Mouse (Mus musculus): ENCODE results near the gene Gna11. TPM values are rescaled to one million over a fixed set of nuclear protein-coding genes. Genes with fewer than 3 reads are reported as not detected.

Gene Gna11
- polyA plus RNA-seq, 1 experiment from 2014 or later, result 28.3 TPM

- ATAC-seq, result no peak
- H3K27me3 ChIP-seq (replicated peaks), result no peaks in the 10 kb centered on the region
- H3K4me2 ChIP-seq, result no peak overlapping the region
- H3K36me3 ChIP-seq, result peaks cover 77% of the 10 kb centered on the region
- no peak overlapping the region for H3K9ac ChIP-seq
- no peak overlapping the region for H3K4me3 ChIP-seq
- H3K4me1 ChIP-seq, result peaks cover 60% of the 10 kb centered on the region
- no peak overlapping the region for H3K27ac ChIP-seq
- H3K9me3 ChIP-seq (replicated peaks), result no peaks in the 10 kb centered on the region
- 67% methylated on average over 2 of the region's 2 CpGs for WGBS (ENCODE audit: insufficient replicate concordance)
Measured at GRCm38 (mm10) chr10:81537429-81537828, 7.6 kb downstream of the Gna11 start.

GRCm38 (mm10) chr10:81536734-81537133 is 8.3 kb downstream of the Gna11 start:
- 60% methylated on average over 6 of the region's 6 CpGs for WGBS (ENCODE audit: insufficient replicate concordance)
- peaks cover 78% of the 10 kb centered on the region for H3K36me3 ChIP-seq

GRCm38 (mm10) chr10:81534826-81535225 is 10.2 kb downstream of the Gna11 start:
- Histone ChIP-seq H3K9ac (no peak overlapping the region), H3K27ac (no peak overlapping the region), H3K4me3 (no peak overlapping the region), H3K9me3 (replicated peaks) (no peaks in the 10 kb centered on the region), H3K4me2 (no peak overlapping the region), H3K27me3 (replicated peaks) (no peaks in the 10 kb centered on the region), H3K36me3 (peaks cover 88% of the 10 kb centered on the region), H3K4me1 (peaks cover 36% of the 10 kb centered on the region)
- 74% methylated on average over 16 of the region's 16 CpGs for WGBS (ENCODE audit: insufficient replicate concordance)
- ATAC-seq, result no peak

More at GRCm38 (mm10) chr10:81536734-81537133, 8.3 kb downstream of the Gna11 start:
- H3K27ac ChIP-seq, result no peak overlapping the region
- H3K27me3 ChIP-seq (replicated peaks), result no peaks in the 10 kb centered on the region
- no peak overlapping the region for H3K9ac ChIP-seq
- H3K4me2 ChIP-seq, result no peak overlapping the region
- H3K9me3 ChIP-seq (replicated peaks), result no peaks in the 10 kb centered on the region
- H3K4me3 ChIP-seq, result no peak overlapping the region
- peaks cover 53% of the 10 kb centered on the region for H3K4me1 ChIP-seq
- no peak for ATAC-seq

- Histone ChIP-seq H3K9ac (no peak overlapping the region), H3K4me3 (no peak overlapping the region), H3K36me3 (peaks cover 33% of the 10 kb centered on the region), H3K27ac (no peak overlapping the region), H3K9me3 (replicated peaks) (no peaks in the 10 kb centered on the region), H3K27me3 (replicated peaks) (no peaks in the 10 kb centered on the region), H3K4me2 (no peak overlapping the region), H3K4me1 (peaks cover 39% of the 10 kb centered on the region)
- 8% methylated on average over 14 of the region's 14 CpGs for WGBS (ENCODE audit: insufficient replicate concordance)
- 0 out of 2 replicates have a peak, but pooled peaks have one; percentile 1 for ATAC-seq
Measured at GRCm38 (mm10) chr10:81526779-81527178, 18.2 kb downstream of the Gna11 start.

- no peaks in the 10 kb centered on the region for H3K9me3 ChIP-seq (replicated peaks)
- H3K4me3 ChIP-seq, result peak overlapping the region; percentile 18; the same call in 1 of the 2 replicates
- H3K4me1 ChIP-seq, result peaks cover 44% of the 10 kb centered on the region
- peak overlapping the region; percentile 71 for H3K9ac ChIP-seq
- H3K36me3 ChIP-seq, result peaks cover 16% of the 10 kb centered on the region
- no peaks in the 10 kb centered on the region for H3K27me3 ChIP-seq (replicated peaks)
- H3K4me2 ChIP-seq, result peak overlapping the region; percentile 75
- ATAC-seq, result peak; percentile 73
- 11% methylated on average over 12 of the region's 13 CpGs for WGBS (ENCODE audit: insufficient replicate concordance)
- H3K27ac ChIP-seq, result peak overlapping the region; percentile 81
Measured at GRCm38 (mm10) chr10:81525017-81525694, 19.8 kb downstream of the Gna11 start.

GRCm38 (mm10) chr10:81524051-81524605 is 20.9 kb downstream of the Gna11 start, which contains the start of gene Gna15:
Gene Gna15, minus strand, starts transcription at chr10:81524225.
- Histone ChIP-seq H3K4me2 (peak within 1 kb of the TSS; percentile 75), H3K4me3 (peak within 1 kb of the TSS; percentile 51), H3K27ac (peak within 1 kb of the TSS; percentile 81), H3K9ac (peak within 1 kb of the TSS; percentile 71), H3K9me3 (replicated peaks) (no peaks in the 10 kb centered on the region), H3K36me3 (peaks cover 6% of the 10 kb centered on the region), H3K4me1 (peaks cover 54% of the 10 kb centered on the region), H3K27me3 (replicated peaks) (no peaks in the 10 kb centered on the region)
- ATAC-seq, result peak; percentile 57
- WGBS (ENCODE audit: insufficient replicate concordance), result 5% methylated on average over 9 of the region's 9 CpGs

GRCm38 (mm10) chr10:81523570-81523969 is 21.4 kb downstream of the Gna11 start:
- Histone ChIP-seq H3K4me3 (peak overlapping the region; percentile 51), H3K9me3 (replicated peaks) (no peaks in the 10 kb centered on the region), H3K4me1 (peaks cover 59% of the 10 kb centered on the region), H3K27ac (peak overlapping the region; percentile 81), H3K4me2 (peak overlapping the region; percentile 75), H3K36me3 (0 out of 2 replicates have a peak, but pooled peaks cover 3% of the 10 kb centered on the region), H3K27me3 (replicated peaks) (no peaks in the 10 kb centered on the region), H3K9ac (peak overlapping the region; percentile 71)
- WGBS (ENCODE audit: insufficient replicate concordance), result 5% methylated on average over 19 of the region's 19 CpGs
- no peak for ATAC-seq

GRCm38 (mm10) chr10:81523142-81523541 is 21.8 kb downstream of the Gna11 start:
- H3K27ac ChIP-seq, result peak overlapping the region; percentile 81
- H3K9ac ChIP-seq, result peak overlapping the region; percentile 71
- H3K4me2 ChIP-seq, result peak overlapping the region; percentile 75
- H3K9me3 ChIP-seq (replicated peaks), result no peaks in the 10 kb centered on the region
- 31% methylated on average over 6 of the region's 6 CpGs for WGBS (ENCODE audit: insufficient replicate concordance)
- no peak for ATAC-seq
- H3K36me3 ChIP-seq, result 0 out of 2 replicates have a peak, but pooled peaks cover 3% of the 10 kb centered on the region
- peak overlapping the region; percentile 51 for H3K4me3 ChIP-seq
- H3K4me1 ChIP-seq, result peaks cover 64% of the 10 kb centered on the region
- no peaks in the 10 kb centered on the region for H3K27me3 ChIP-seq (replicated peaks)

- H3K9me3 ChIP-seq (replicated peaks), result no peaks in the 10 kb centered on the region
- peaks cover 64% of the 10 kb centered on the region for H3K4me1 ChIP-seq
- H3K4me3 ChIP-seq, result no peak overlapping the region
- H3K36me3 ChIP-seq, result no peaks in the 10 kb centered on the region
- H3K27me3 ChIP-seq (replicated peaks), result no peaks in the 10 kb centered on the region
- H3K9ac ChIP-seq, result no peak overlapping the region
- H3K27ac ChIP-seq, result peak overlapping the region; percentile 69
- 0 out of 2 replicates have a peak overlapping the region, but pooled peaks have one; percentile 23 for H3K4me2 ChIP-seq
- WGBS (ENCODE audit: insufficient replicate concordance), result 27% methylated on average over 3 of the region's 3 CpGs
- no peak for ATAC-seq
Measured at GRCm38 (mm10) chr10:81519978-81520365, 25.0 kb downstream of the Gna11 start.

GRCm38 (mm10) chr10:81519227-81519977 is 25.6 kb downstream of the Gna11 start:
- H3K9ac ChIP-seq, result no peak overlapping the region
- H3K4me1 ChIP-seq, result peaks cover 59% of the 10 kb centered on the region
- no peaks in the 10 kb centered on the region for H3K9me3 ChIP-seq (replicated peaks)
- peak; percentile 78 for ATAC-seq
- peak overlapping the region; percentile 23 for H3K4me2 ChIP-seq
- H3K36me3 ChIP-seq, result peaks cover 2% of the 10 kb centered on the region
- no peaks in the 10 kb centered on the region for H3K27me3 ChIP-seq (replicated peaks)
- 14% methylated on average over 6 of the region's 6 CpGs for WGBS (ENCODE audit: insufficient replicate concordance)
- H3K27ac ChIP-seq, result peak overlapping the region; percentile 69
- no peak overlapping the region for H3K4me3 ChIP-seq

GRCm38 (mm10) chr10:81518546-81518945 is 26.4 kb downstream of the Gna11 start:
- Histone ChIP-seq H3K4me3 (no peak overlapping the region), H3K36me3 (peaks cover 11% of the 10 kb centered on the region), H3K9ac (0 out of 2 replicates have a peak overlapping the region, but pooled peaks have one; percentile 1), H3K4me2 (peak overlapping the region; percentile 23; the same call in 1 of the 2 replicates), H3K4me1 (peaks cover 50% of the 10 kb centered on the region), H3K9me3 (replicated peaks) (0 out of 2 replicates have a peak, but pooled peaks cover 5% of the 10 kb centered on the region), H3K27me3 (replicated peaks) (no peaks in the 10 kb centered on the region), H3K27ac (peak overlapping the region; percentile 69)
- peak; percentile 30; the same call in 1 of the 2 replicates for ATAC-seq
- WGBS (ENCODE audit: insufficient replicate concordance), result 18% methylated on average over 4 of the region's 4 CpGs

Data from liver, embryonic 12.5 days (tissue).